Mouse (Mus musculus): Measurements from ENCODE around the gene Plcb1.

The Plcb1 gene

DNA sequence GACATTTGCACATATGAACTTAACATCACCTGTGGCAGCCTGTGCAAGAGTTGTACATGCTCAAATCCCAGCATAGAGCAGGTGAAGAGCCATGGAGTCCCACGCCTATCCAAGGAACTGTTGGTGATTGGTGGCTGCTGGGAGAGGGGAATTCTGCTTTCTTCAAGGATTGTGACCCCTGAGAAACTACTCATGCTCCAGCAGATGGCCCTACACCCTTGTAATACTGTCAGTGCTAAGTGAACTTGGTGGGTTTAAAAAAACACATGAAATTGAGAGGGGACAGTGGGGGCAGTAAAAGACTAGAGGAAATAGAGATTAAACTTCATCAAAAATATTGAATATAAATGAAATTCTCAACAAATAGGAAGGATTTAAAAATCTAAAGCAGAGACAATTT, 53.0 kb downstream of the Plcb1 start:
- DNase-seq = no peak

DNA sequence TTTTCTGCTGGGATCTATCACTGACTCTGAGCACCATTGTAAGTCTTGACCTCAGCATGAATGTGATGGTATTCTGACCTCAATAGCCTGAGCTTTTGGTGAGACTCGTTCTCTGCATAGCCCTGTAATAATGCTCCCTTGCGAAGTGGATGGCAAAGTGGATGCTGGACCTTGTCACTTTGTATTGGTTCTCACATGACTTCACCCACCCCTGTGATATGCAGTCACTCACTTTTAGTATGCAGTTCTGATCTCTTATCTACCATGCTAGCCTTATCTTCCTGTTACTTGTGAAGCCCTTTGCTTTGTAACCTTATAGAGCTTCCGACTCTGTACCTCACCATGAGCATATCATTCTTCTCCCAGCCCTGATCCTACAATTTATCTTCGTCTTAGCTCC, 57.0 kb downstream of the Plcb1 start:
- no peak for DNase-seq

DNA sequence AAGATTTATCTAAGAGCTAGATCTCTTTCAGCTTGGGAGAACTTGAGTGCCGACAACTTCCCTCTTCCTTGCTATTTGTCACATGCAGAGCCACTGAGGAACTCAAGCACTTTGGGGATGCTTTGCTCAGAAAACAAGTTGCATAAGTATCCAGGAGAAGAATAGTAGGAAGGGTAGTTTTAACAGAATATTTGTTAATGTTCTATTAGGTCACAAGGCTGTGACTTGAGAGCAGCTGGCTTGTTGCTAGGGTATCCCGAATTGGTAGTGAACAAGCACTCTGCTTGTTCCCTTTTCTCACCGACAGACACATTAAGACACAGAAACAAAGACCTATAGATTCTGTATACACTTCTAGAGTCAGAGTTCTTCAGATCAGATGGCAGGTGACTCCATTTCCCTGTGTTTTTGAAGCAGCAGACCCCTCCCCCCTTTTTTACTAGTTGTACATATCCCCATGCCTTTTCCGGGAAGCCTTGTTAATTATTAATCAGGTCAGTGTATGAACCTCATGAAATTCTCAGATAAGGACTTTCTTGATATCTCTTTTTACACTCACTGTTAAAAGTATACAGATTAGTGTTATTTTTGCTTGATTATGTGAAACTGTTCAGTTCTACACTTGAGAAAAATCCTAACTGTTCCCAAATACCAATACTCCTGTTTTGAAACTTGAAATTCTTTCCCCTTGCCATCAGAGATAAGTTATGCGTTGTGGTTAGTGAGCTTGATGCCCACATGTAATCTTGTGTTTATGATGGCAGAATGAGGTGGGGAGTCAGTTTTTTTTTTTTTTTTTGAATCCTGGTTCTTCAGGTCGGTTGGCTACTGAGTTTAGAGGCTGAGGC, 58.7 kb downstream of the Plcb1 start:
- DNase-seq = no peak

DNA sequence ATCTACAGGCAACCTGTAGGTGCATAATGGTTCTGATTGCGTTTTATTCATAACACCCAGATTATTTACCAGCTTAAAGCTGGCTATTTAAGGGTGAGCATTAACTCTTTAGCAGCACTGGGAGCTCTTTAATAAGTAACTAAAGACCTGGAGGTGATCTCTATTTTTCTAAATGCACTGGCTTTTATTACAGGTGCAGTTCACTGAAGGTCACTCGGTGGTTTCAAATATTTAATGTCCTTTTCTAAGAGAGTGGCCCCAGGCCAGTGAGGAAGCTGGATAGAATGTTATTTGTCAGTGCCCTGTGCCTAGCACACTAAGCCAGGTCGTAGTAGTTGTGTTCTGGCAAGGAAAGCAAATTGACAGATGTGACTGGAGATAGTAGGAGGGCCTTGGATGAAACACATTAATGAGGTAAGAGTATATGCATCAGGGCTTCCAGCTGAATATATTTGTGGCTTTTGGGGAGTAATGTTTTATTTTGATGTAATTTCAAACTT, 59.4 kb downstream of the Plcb1 start:
- no peak for DNase-seq

DNA sequence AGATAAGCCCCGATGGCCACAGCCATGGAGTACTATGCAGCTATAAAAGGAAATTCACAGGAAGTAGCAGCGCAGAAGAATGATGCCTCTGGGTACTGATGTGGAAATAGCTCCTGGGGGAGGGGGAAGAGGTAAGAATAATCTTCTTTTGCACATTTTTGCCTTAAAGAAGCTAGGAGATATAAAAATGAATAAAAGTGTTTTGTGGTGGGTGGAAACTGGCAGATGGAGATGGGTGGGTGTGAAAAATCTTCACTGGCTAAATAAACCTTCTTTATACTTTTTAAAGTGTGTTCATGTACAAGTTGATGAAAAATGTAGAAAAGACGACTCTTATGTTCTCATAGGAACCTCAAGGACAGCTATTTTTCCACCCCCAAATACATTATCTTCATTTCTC, 60.7 kb downstream of the Plcb1 start:
- no peak for DNase-seq

DNA sequence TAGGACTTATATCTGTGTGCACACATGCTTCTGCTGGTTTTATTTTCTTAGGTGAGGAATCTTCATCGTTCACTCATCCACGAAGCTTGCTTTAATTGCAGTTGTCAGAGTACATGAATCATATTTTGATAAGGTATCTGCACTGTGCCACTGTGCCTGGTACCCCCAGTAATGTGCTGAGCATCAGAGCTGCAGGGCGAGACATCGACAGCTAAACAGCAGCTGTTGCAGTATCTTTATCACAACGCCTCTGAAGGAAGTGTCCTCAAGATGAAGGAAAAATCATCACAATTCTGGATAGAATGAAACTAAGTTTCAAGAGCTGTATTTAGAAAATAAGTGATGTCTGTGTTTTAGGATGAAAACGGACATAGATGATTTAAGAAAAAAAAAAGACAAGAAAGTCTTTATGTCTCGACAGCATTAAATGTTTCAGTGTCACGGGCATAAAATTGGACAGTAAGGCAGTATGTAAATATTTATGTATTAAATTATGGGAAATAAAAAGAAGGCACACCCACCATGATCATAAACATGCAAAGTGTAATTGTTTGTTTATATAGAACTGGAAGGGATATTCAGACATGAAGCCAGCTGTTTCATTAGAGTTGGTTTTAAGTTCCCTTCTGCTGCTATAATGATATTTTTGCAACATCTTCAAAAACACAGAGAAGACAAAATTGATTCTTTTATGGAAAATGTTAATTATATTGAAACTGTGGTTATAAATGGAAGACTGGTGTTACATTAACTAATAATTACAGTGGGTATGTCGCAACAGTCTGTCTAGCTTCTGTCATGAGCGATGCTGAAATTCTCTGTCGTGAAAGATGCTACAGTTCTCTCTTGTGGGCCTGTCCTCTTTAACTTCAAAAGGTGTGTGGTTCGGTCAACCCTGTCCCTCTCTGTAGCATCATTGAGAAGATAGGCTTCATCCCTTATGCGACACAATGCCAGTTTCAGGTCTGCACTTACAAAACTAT, 65.6 kb downstream of the Plcb1 start:
- DNase-seq = no peak

DNA sequence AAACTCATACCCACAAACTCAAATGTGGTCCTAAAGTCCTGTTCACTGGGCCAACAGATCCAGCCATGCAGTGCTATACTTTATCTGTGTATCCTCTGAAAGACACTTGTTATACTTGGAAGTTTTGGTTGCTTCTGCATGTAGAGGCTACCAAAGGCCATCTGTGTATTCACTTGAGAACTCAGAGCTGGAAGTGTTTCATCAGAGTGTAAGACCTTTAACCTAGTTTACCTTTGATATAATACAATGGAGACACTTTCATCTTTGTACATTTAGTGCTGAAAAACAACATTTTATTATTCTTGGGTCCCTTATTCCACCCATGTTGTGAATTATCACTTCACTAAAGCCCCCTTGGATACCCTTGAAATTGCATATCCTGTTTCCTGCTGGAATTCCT, 70.4 kb downstream of the Plcb1 start:
- DNase-seq = no peak

DNA sequence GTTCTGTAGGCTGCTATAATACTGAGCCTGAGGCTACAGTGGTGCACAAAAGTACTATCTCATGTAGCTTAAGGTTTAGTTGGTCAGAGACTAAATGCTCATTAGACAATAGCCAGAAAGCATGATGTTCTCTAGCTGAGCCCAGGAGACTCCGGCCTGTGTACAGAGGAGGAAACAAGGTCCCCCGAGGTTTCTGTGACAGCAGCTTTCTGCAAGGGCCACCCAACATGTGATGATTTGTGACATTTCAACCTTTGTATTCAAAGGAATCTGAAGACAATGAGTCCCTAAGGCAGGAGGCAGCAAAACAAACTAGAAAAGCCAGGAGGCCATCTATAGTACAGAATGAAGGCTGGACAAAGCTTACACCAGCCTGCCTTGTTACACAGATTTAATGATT, 70.8 kb downstream of the Plcb1 start:
- DNase-seq = no peak

DNA sequence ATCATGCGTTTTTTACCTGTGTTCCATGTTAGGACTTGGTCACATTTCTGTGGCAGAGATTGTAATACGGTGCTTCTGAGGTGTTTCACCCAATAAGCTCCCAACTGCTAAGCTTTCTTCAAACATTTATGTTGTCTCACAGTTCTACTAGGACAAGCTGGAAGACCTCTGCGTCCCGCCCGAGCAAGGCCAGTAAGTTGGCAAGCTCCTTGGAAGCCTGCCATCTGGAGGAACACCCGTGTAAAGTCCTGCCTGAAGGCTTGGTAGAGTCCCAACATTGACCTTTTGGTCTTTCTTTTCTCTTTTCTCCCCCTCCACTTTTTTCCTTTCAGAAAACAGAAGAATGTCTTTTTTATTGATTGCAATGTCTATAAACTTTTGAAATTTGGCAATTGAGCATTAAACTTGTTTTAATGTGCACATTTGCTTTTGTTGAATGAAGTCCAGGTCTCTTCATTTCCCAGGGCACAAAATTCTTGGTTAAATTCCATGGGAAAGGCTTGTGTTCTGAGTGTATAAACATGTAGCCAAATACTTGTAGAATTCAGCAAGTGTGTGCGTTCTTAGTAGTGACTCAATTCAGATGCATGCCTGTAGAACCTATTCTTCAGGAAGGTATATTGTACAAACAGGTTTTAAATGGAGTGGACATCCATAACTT, 79.2 kb downstream of the Plcb1 start:
- DNase-seq = peak; percentile 78

DNA sequence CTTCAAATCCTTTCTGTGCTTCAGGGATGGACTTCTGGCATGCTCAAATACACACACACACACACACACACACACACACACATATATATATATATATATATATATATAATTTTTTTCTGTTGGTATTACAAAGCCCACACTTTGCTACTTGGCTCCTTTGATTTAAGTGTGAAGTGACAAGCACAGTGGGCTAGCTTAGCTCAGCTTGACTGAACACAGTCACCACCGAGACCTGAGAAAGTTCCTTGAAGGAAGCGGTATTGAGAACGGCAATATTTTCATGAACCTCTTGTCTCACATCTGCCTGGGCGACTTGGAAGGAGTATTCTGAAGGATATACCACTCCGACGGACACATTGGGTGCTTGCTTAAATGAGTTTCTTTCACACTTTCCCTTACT, 81.5 kb downstream of the Plcb1 start:
- no peak for DNase-seq

DNA sequence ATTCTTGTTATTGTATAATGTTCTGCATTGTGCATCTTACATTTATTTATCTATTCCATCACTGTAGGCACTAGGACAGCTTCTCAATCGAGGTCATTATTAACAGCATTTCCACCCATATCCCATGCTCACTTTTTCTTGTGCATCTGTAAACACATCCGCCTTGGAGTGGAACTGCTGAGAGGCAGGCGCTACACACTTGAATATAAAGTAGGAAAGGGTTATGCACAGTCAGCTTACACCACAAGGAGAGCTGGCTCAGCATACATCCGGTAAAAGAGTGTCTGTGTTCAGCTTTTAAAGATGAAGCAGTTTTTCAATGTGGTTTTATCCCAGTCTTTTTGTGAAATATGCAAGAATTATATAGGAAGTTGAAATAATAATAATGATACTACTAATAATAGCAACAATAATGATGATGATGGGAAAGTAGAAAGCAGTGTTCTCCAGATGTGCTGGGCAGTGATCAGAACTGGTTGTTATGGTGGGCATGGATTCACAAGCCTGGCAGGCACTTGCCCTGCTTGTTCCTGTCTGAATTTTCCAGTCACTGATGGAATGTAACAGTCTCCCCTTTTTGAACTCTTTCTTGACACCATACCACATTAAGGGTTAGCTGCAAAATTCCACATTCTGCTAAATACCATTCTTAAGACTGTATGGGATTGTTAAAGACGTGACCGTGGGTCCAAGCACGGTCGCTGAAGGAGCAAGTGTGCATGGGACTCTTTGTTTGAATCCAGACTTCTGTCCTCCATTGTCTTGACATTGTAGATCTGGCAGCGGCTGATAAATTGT, 86.0 kb downstream of the Plcb1 start:
- no peak for DNase-seq

DNA sequence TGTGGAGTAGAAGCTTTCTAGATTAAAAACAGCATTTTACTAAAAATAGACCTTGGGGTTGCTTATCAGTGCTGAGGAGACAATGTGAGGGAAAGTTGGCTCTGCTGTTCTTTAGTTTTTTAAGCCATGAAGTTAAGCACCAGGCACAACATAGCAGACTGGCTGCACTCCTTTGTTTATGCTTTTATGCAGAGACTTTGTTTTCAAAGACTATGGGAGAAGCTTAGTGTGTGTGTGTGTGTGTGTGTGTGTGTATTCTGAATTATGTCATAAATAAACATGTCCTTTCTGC, 86.6 kb downstream of the Plcb1 start:
- DNase-seq = no peak

DNA sequence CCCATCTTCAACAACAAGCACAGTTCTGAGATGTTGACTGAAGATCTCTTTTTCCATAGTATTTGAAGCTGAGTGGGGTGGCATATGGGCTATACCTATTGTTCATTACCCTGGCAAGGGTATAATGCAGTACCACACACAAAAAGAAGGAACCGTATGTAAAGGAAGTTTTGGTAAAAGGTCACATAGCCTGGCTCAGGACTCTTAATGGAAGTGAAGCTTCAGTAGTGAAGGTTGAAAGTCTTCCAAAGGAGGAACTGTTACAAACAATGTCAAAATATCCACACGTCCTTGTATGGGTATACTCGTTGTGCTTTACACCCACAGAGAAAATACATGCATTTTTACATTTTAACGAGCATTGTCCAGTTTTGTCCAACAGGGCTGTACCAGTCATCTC, 91.3 kb downstream of the Plcb1 start:
- DNase-seq = no peak

DNA sequence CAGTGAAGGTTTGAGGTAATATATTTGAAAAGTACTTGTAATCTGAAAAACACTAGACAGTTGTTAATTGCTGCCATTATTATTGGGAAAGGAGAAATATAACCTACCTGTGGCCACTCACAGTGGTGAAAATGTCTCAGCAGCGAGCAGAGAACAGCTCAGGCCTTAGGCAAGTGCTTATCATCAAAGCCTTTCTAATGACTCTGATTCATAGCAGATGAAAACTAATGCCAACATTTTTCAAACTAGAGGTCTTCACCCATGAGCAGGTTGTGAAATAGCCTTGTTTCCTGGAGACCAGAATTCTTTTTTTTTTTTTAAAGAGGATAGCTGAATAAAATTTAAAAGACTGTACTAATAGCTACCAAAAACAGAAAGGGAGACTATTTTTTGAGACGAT, 105.3 kb downstream of the Plcb1 start:
- DNase-seq = no peak

DNA sequence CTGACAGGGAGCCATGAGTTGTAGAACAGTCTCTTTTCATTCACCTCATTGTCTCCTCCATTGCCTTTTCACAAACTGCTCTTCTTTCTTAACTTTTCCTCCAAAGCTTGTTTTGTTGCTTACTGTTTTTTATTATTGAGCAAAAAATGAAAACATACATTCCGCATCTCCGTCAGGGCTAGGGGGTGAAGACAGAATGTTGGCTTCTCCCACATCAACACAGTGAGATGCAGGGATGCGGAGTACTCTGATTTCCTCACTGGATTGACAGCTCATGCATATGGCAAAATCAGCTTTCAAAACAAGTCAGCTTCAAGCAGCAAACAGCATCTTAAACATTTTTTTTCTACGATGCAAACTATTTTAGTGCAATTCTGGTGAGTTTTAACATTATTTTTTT, 108.9 kb downstream of the Plcb1 start:
- DNase-seq = no peak

DNA sequence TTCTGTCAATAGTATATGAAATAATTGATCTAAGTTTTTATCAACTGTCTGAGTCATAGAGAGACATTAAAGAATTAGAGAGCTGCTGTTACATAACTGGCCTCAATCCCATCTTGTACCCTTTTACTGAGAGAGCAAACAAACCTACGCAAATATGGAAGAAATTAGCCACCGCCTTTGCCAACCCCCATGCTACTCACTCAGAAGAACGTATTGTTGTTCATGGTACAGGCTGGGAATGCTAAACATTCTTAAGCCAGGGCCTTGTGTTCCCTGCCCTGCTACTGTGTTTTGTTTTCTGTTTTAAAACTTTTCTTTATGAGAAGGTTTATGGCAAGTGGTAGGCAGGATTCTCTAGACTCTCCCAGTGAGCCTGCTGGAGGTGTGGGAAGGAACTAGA, 110.3 kb downstream of the Plcb1 start:
- no peak for DNase-seq

DNA sequence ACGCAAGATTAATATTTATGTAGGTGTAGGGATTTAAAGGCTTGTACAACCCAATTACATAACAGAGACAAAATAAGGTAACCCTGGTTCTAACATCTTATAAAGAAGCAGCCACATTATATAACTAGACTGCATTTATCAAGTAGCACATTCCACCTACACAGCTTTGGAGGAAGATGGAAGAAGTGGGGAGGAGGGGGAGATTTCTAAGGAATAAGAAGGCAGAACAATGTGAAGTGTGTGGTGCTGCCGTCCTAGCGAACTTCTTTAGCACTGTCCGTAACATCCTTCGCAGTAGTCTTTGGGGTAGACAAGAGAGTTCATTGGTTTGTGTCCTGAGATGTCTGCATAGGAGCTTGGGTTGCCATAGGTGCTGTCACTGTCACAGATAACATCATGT, 111.2 kb downstream of the Plcb1 start:
- no peak for DNase-seq

DNA sequence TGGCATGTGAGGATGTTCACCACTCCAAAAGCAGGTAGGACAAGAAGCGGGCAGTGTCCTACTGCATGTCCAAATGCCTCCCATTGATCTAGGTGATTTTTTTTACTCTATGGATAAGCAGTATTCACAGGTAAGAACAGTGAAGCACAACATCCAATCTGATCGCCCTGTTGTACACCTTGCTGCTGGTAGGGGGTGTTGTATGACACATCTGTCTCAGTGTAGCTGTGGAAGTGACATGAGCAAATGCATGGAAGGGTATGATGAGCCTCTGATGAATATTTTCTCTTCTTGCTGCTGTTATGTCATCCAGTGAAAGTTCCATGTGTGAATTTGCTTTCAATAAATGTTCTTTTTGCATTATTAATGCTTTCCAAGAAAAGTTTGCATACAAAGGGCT, 115.7 kb downstream of the Plcb1 start:
- no peak for DNase-seq

DNA sequence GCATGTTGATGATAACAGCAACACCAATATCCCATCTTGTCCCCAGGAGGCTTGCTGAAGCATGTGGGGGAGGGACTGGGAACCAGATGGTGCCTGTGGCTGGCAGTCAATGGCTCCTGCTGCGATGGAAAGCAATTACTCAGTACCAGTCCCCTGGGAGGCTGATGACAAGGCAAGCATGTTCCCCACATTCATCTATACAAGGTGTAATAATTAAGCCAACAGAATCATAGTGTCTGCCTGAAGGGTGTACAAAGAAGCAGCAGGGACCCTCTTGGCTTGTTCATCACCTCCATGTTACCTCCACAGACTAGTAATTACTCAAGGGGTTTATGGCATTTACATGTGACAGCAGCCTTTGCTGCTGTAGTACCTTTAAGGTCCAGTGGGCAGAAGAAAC, 125.0 kb downstream of the Plcb1 start:
- peak; percentile 83 for DNase-seq

DNA sequence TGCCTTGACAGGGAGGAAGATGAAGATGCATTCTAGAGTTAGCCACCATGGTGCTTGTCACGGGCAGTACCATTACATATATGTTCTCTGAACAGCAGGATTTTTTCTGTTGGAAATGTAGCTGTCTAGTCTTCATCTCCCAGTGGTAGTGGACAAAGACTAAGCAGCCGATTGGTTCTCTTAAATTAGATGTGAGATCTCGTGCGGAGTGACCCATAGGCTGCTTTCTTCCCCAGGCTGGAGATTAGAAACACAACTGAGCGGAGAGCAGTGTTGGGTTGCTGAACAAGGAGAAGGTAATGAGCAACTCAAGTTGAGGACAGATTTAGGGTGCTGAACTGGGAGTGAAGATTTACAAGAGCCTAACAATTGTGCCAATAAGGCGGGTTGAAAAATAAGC, 125.5 kb downstream of the Plcb1 start:
- no peak for DNase-seq

DNA sequence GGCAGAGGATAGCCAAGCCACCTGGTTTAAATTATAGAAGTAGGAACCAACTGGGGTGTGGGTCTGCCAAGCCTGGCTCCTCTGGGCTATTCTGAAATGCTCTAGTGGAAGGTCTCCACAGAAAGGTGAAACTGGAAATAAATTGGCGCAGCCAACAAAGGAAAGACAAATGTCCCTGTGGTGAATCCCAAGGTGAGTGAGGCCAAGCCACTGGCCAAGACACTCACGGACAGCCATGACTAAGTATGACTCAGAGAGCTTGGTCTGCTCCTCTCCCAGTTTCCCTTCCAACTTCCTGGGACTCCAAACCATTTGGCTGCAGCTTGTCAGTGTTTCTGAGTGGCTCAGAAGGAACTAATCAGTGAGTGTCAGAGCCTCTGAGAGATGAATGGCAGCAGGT, 126.7 kb downstream of the Plcb1 start:
- peak; percentile 37 for DNase-seq

DNA sequence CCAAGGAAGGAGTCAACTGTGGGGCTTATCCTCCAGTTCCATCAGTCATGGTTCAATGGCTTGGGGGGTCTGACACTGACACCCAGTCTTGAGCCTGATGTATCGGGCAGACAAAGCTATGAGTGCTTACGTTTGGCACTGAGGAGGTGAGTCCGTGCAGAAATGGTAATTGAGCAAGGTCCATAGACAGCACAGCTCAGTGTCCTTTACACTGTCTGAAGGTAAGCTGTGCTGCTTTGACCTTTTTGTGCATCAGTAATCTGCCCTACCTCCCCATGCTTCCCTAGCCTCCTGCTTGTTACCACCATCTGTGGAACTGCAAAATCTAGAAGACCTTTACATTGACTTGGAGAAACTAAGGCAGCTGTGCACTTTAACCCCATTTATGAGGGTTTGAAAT, 127.7 kb downstream of the Plcb1 start:
- no peak for DNase-seq

DNA sequence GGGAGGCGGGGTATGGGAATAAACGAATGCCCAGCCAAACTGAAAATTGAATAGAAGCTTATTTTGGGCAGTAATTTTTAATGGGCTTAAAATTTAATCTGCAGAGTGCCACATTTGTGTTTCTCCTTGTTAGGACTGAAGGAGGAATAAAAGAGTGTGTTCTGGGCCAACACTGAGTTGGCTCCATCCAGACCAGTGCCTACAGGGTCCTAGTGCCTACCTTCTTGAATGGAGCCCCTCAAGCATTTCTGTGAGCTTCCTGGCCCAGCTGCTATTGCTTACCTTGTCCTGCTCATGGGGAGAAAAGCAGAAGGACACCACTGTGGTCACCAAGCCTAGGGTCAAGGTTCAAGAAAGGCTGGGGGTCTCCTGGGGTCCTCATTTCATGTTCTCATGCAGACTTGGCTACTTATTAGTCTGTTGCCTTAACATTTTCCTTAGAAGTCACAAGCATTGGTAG, 128.3 kb downstream of the Plcb1 start:
- no peak for DNase-seq

Measured in cerebellum, adult 9-10 months (tissue).